Mouse (Mus musculus): ENCODE results near the gene Hnrnpll.

Gene Hnrnpll

DNA sequence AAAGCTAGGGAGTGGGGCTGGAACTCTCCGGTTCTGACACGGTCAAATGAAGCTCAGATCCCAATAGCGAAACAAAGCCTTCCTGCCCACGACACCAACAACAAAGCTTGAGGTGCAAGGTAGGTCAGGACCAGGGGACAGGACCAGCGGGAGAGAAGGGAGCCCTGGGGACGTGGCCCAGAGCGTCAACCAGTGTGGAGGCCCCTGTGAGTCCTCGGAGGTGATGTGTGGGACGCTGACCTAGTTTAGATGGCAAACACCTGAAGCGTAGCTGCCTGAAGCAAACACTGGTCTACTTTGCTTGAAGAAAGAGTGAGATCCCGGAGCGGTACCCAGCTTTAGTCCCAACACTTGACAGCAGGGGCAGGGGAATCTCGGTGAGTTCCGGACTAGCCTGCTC lies 62.5 kb downstream of the Hnrnpll start:
- DNase-seq (ENCODE audit: low read depth, low spot score) = no peak

DNA sequence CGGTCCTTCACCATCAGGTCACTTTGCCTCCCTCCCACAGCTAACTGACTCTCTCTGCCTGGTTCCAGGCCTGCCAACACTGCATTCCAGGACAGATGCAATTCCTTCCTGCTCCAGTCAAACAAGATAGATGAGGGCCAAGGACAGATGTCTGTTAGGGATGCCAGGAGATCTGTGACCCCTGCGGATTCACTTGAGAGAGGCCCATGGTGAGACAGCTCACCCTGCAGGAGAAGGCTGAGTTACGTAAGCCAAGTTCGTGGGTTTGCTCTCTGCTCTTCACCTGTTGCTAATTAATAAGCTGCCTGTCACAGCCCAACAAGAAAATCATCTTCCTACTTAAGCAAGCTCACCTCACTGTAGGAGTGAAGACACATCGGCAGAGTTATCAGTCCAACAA lies 63.1 kb downstream of the Hnrnpll start:
- DNase-seq (ENCODE audit: low read depth, low spot score) = no peak

DNA sequence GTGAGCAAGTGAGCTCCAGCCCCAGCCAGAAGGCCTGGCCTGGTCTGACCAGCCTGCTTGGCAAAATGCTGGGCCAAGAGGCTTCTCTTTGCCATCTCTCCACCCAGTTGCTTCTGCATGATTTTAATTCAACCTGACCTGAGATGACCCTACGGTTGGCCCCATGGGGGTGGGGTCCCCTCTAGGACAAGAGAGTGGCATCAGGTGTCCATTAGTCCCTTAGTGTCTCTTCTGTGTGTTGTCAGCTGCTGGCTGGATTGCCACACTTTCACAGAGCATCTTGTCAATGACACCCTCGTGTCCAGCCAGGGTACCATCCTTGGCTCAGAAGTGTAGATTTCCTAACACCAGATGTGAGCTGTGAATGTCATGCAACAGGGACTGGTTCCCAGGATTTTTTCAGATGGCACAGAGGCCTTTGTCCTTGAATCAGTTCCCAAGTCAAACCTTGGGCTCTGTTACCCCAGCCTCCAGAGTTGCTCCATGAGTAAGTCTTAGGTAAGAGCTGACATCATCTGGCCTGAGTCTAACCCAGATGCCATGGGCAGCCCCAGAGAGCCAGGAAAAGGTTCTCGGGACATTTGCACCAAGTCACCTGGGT lies 66.9 kb downstream of the Hnrnpll start:
- DNase-seq (ENCODE audit: low read depth, low spot score) = no peak

DNA sequence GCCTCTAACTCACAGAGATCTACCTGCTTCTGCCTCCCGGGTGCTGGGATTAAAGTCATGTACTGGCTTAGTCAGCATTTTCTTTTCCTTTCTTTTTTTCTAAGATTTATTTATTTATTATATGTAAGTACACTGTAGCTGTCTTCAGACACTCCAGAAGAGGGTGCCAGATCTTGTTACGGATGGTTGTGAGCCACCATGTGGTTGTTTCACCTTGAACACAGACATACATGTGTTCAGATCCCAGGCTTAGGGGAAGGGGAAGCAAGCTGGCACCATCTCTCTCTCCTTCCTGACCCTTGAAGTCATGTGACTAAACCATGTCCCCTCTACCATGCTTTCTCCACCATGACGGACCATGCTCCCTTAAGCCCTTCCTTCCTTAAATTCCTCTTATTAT lies 70.0 kb downstream of the Hnrnpll start:
- no peak for DNase-seq (ENCODE audit: low read depth, low spot score)

DNA sequence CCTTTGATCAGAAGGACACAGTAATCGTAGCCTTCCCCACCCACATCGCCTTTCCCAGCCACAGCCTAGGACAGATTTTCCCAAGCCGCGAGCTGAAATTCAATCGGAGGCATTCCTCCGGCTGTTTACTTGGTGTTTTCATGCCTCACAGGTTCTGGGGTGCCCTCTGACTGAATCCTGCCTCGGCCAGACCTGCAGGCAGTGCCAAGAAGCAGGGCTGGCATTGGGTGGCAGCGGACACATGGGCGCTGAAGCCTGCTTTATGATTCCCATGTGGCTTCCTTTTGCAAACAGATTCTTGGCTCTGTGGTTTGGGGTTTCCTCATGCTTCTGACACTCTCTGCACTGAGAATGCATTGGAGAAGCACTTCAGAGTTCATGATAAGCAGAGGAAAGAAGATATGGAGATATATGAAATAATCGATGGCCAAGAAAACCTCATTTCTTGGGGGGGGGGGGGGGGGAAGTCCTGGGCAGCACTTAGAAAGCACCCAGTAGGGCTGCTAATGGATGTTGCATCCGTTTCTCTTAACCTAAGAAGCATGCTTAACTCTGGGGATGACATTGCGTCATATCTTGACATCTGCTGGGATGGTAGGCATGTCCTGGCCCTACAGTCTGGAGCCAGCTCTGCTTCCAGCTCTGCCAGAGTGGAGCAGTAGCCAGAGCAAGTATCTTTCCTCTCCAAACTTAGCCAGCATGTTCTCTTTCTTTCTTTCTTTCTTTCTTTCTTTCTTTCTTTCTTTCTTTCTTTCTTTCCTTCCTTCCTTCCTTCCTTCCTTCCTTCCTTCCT lies 70.8 kb downstream of the Hnrnpll start:
- DNase-seq (ENCODE audit: low read depth, low spot score) = no peak

DNA sequence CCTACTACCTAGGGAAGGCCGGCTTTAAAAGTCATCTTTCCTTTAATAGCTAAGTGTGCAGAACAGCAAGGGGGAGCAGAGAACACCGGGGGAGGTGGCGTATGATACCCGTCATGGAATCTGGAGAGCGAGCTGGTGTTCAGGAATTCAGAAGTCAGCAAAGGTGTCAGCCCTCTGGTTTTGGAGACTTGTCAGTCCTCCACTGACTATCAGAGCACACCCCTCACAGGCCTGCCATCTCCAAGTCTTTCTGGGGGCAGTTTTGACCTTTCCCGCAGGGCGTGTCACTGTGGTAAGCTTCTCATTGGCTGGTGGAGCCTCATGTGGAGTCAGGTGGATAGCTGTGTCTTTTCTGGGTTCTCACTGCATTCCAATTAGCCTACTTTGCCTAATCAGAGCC lies 72.0 kb downstream of the Hnrnpll start:
- no peak for DNase-seq (ENCODE audit: low read depth, low spot score)

DNA sequence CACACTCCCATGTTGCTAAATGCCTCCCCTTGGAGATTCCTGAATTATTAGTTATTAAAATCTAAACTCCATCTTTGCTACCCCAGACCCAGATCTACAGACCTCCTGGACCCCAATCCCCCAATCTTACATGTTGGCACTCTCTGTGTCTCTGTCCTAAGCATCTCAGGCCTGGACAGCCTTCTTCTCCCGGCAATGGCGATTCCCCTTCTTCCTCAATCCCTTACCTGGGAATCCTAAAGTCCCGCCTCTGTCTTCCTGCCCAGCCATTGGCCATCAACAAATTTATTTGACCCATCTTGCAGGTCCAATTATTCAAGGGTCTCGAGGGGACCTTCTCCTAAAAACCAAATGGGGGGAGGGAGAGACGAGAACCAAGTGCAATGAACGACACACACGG lies 77.7 kb downstream of the Hnrnpll start:
- no peak for DNase-seq (ENCODE audit: low read depth, low spot score)

DNA sequence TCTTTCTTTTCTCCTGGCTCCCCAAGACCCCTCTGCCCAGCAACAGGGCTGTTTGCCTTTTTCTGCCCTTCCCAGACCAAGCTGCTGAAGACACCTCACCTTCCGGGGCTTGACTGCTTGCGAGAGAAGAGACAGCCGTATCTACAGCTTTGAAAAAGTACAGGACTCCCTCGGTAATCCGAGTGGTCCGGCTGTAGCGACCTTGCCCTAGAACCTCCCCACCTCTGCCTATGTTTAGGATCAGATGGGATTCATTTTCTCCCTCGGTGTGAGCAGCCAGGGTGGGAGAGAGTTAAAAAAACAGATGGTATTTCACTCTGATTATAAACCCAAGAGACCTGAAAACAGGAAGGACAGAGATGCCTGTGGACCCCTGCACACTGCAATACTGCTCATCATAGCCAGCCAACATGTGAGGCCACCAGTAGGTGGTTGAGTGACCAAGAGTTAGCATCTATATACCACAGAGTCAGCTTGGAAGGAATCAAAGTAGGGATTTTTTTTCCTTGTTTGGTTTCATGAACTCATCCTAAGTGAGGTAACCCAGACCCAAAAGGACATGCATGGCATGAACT lies 79.1 kb downstream of the Hnrnpll start:
- DNase-seq (ENCODE audit: low read depth, low spot score) = no peak

DNA sequence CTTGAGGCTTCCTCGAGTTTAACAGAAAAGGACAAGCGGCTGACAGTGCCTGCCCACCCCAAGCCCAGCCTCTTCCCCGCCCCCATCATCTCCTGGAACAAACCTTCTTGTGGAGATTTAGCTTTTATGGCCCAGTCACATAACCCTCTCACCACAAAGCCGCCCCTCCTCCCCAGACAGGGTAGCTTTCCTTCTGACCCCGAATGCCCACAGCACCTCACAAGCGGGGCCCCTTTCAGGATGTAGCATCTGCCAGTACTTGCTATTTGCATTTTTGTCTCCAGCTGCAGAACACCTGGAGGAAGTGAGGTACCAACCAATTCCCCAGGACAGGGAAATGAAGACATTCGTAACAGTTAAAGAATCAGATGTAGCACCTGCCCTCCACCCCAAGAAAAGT lies 79.6 kb downstream of the Hnrnpll start:
- DNase-seq (ENCODE audit: low read depth, low spot score) = no peak

DNA sequence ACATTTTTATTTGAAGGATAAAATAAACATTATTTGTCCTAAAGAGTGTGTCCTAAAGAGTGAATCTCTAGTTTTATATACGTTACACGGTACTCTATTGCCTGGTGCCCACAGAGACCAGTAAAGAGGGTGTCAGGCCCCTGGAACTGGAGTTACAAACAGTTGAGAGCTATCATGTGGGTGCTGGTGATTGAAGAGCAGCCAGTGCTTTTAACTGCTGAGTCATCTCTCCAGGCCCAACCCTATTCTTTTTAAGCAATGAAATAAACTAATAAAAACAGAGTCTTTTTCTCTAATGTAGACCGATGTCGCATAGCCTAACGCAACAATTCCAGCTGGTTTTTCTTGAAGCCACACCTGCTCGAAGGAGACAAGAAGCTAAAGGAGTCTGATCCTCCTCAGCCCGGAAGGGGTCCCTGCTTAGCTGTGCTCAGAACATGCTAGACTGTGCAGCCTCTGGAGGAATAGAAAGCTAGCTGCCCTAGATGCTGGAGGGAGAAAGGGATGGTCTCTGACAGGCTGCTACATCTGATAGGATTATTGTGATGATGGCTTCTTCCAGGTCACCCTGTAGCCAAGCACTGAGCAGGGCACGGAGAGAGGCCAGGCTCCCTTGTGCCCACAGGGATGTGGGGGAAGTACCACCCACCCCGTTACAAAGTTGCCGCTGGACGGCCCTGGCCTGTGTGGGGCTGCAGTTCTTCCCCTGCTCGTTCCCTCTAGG lies 80.2 kb downstream of the Hnrnpll start:
- DNase-seq (ENCODE audit: low read depth, low spot score) = no peak

DNA sequence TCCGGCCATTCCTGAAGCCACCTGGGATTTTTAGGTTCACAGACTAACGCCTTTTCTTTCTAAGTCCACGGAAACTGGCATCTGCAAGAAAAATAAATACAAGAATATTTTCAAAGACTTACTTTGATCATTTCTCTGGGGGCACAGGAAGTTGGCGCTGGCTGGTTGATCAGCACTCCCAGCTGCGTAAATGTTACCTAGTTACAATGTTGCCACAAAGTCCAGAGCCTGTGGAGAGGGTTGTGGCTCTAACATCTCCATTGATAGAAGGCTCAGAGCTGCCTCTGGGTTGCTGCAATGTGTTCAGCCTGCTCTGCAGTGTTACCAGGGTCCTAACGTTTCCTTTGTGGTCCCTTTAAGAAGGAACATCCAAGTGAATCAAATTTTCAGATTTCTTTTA lies 80.8 kb downstream of the Hnrnpll start:
- DNase-seq (ENCODE audit: low read depth, low spot score) = no peak

DNA sequence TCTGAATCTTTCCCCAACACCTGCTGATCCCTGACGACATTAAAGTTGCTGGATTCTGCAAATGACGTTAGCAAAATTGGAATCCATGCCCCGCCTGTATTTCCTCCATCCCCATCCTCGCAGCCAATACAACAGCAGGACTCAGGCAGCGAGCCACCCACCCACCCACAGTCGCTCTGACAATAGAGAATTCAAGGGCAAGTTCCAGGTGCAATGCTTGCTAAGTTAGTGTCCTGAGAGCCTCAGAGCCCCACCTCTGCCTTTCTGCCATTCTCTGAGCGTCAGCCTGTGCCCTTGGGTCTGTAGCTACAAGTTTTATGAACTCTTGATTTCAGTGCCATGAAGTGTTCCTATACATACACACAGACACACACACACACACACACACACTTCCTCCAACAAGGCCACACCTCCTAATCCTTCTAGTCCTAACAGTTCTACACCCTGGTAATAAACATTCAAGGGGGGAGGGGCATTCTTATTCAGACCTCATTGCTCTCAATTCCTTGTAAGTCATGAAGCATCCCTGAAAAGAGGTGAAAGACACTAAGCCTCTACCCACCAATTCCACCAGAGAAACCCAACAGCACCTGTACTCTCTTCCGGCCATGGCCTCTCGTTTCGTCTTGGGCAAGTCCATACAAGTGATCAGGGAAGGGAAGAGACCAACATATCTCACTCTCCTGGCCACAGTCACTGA lies 81.6 kb downstream of the Hnrnpll start:
- DNase-seq (ENCODE audit: low read depth, low spot score) = no peak
